Mouse (Mus musculus): ENCODE results near the gene Carmil1. TPM values are rescaled to one million over a fixed set of nuclear protein-coding genes. Genes with fewer than 3 reads are reported as not detected.

The Carmil1 gene
- 1 to 10 TPM; 2.3 to 2.8 TPM for total RNA-seq (2021)
- long read RNA-seq, experiment 1 = 0 reads
- long read RNA-seq, experiment 2 = 0 reads

GRCm38 (mm10) chr13:24280439-24281431, at the start of gene Carmil1:
Gene Carmil1, minus strand, starts transcription at chr13:24280795.
- peak; percentile 83 for DNase-seq
- H3K27ac ChIP-seq = peak within 1 kb of the TSS; percentile 79
- peak within 1 kb of the TSS; percentile 85 for H3K4me3 ChIP-seq
- intact Hi-C loops (cut with DNase I) = loop anchor here (2.0 to 5.0 kb wide), 2 partner anchors 168 to 253 kb away; no protein-coding TSS in a partner anchor
- TF ChIP-seq CTCF (IDR thresholded peaks at IDR 0.05) = peak; percentile 77

- intact Hi-C loops (cut with DNase I) = no loop called here
- Histone ChIP-seq H3K4me3 (no peak overlapping the region), H3K27ac (no peak overlapping the region)
- no peak for DNase-seq
- TF ChIP-seq CTCF (IDR thresholded peaks at IDR 0.05) = no peak
Measured at GRCm38 (mm10) chr13:24330128-24330527, 49.5 kb upstream of the Carmil1 start.

GRCm38 (mm10) chr13:24328036-24328817, 47.6 kb upstream of the Carmil1 start:
- no peak for DNase-seq
- intact Hi-C loops (cut with DNase I) = no loop called here
- Histone ChIP-seq H3K4me3 (no peak overlapping the region), H3K27ac (no peak overlapping the region)
- TF ChIP-seq CTCF (IDR thresholded peaks at IDR 0.05) = no peak

GRCm38 (mm10) chr13:24327201-24327600, 46.6 kb upstream of the Carmil1 start, which contains the start of gene Cmah:
Gene Cmah, plus strand, starts transcription at chr13:24327404.
- no peak for TF ChIP-seq CTCF (IDR thresholded peaks at IDR 0.05)
- Histone ChIP-seq H3K4me3 (no peak within 1 kb of the TSS), H3K27ac (no peak within 1 kb of the TSS)
- no peak for DNase-seq
- intact Hi-C loops (cut with DNase I) = no loop called here

GRCm38 (mm10) chr13:24321313-24321712, 40.7 kb upstream of the Carmil1 start:
- DNase-seq = no peak
- no peak for TF ChIP-seq CTCF (IDR thresholded peaks at IDR 0.05)
- intact Hi-C loops (cut with DNase I) = no loop called here

GRCm38 (mm10) chr13:24318618-24319017, 38.0 kb upstream of the Carmil1 start:
- Histone ChIP-seq H3K27ac (no peak overlapping the region), H3K4me3 (no peak overlapping the region)
- intact Hi-C loops (cut with DNase I) = no loop called here
- DNase-seq = no peak
- peak; percentile 46 for TF ChIP-seq CTCF (IDR thresholded peaks at IDR 0.05)

More at GRCm38 (mm10) chr13:24321313-24321712, 40.7 kb upstream of the Carmil1 start:
- Histone ChIP-seq H3K4me3 (no peak overlapping the region), H3K27ac (no peak overlapping the region)

- no peak for DNase-seq
- TF ChIP-seq CTCF (IDR thresholded peaks at IDR 0.05) = no peak
- Histone ChIP-seq H3K4me3 (no peak overlapping the region), H3K27ac (no peak overlapping the region)
- intact Hi-C loops (cut with DNase I) = no loop called here
Measured at GRCm38 (mm10) chr13:24316563-24316962, 36.0 kb upstream of the Carmil1 start.

- intact Hi-C loops (cut with DNase I) = no loop called here
- H3K4me3 ChIP-seq = no peak overlapping the region
- DNase-seq = no peak
- H3K27ac ChIP-seq = no peak overlapping the region
- TF ChIP-seq CTCF (IDR thresholded peaks at IDR 0.05) = no peak
Measured at GRCm38 (mm10) chr13:24311011-24311940, 30.7 kb upstream of the Carmil1 start.

GRCm38 (mm10) chr13:24306248-24306647, 25.7 kb upstream of the Carmil1 start:
- no peak for DNase-seq
- peak; percentile 22; the same call in 1 of the 2 replicates for TF ChIP-seq CTCF (IDR thresholded peaks at IDR 0.05)
- Histone ChIP-seq H3K27ac (no peak overlapping the region), H3K4me3 (no peak overlapping the region)
- intact Hi-C loops (cut with DNase I) = no loop called here

GRCm38 (mm10) chr13:24305486-24305885, 24.9 kb upstream of the Carmil1 start:
- DNase-seq = no peak
- intact Hi-C loops (cut with DNase I) = no loop called here
- TF ChIP-seq CTCF (IDR thresholded peaks at IDR 0.05) = no peak
- Histone ChIP-seq H3K27ac (no peak overlapping the region), H3K4me3 (no peak overlapping the region)

- DNase-seq = peak; percentile 28
- no peak overlapping the region for H3K27ac ChIP-seq
- peak; percentile 90 for TF ChIP-seq CTCF (IDR thresholded peaks at IDR 0.05)
- H3K4me3 ChIP-seq = no peak overlapping the region
- intact Hi-C loops (cut with DNase I) = loop anchor here (5.0 kb wide), 2 partner anchors 260 to 465 kb away; no protein-coding TSS in a partner anchor
Measured at GRCm38 (mm10) chr13:24297252-24297651, 16.7 kb upstream of the Carmil1 start.

All from gastrocnemius, adult 2 months (tissue).